Comparison of ENCODE assay signal across 9 mouse cellular contexts in genomic region chr9:64385511-64386465, GRCm38 (mm10). TPM values are rescaled to one million over a fixed set of nuclear protein-coding genes. Genes with fewer than 3 reads are reported as not detected.
DNase-seq lines count a peak whose midpoint lies in the region; ATAC-seq and TF ChIP-seq lines count a peak whose summit lies in the region.
"Had no signal": no experiment of that assay in that cellular context is flagged by ENCODE, and none has a peak within 500 bp of the region (broad histone marks: within the 10 kb centered on the region; RNA-seq: fewer than 3 reads in every experiment).

Gene Megf11 (plus strand): TSS chr9:64385626.

- WGBS in forebrain, embryonic 11.5 days: under 1% methylated on average over 88 of the region's 93 CpGs
- WGBS in intestine, embryonic 16.5 days: under 1% methylated on average over 93 of the region's 93 CpGs
- 1% methylated on average over 91 of the region's 93 CpGs for WGBS in liver, embryonic 11.5 days
- WGBS in neural tube, embryonic 15.5 days: under 1% methylated on average over 92 of the region's 93 CpGs
- WGBS in thymus, adult 2 months: 3% methylated on average over 90 of the region's 93 CpGs

- no peak within 1 kb of the TSS for H3K27ac ChIP-seq in forebrain, embryonic 11.5 days (ENCODE audit: low read depth, low read length)
- no peak within 1 kb of the TSS for H3K27ac ChIP-seq in intestine, embryonic 16.5 days (ENCODE audit: low read length)
- no peak within 1 kb of the TSS for H3K27ac ChIP-seq in liver, embryonic 11.5 days (ENCODE audit: low read depth, low read length)
- no peak within 1 kb of the TSS for H3K27ac ChIP-seq in neural tube, embryonic 15.5 days (replicated peaks)
- H3K27ac ChIP-seq in thymus, adult 2 months (ENCODE audit: control insufficient read depth, insufficient read depth, low read length): no peak within 1 kb of the TSS

- no peak for TF ChIP-seq CTCF in thymus, adult 2 months (IDR thresholded peaks at IDR 0.05; ENCODE audit: borderline replicate concordance, control insufficient read depth, extremely low read depth, insufficient read depth, low read length, poor library complexity)

- DNase-seq in heart, adult 18-20 months: peak; percentile 2 to 16
- no peak for DNase-seq in heart, adult 11 months
- peak; percentile 37 for DNase-seq in brain, embryonic 18.5 days (ENCODE audit: low read depth, low spot score)
- peak; percentile 87 for DNase-seq in forebrain, embryonic 11.5 days (ENCODE audit: low spot score)
- peak; percentile 59 for DNase-seq in liver, embryonic 11.5 days (ENCODE audit: low spot score)
- DNase-seq in thymus, adult 2 months: no peak

- TF ChIP-seq POLR2A in thymus, adult 2 months (IDR thresholded peaks at IDR 0.05; ENCODE audit: control insufficient read depth, extremely low read depth, insufficient read depth, low read length, poor library complexity): no peak

- no peaks in the 10 kb centered on the region for H3K9me3 ChIP-seq in forebrain, embryonic 11.5 days (ENCODE audit: control insufficient read depth, low read length)
- H3K9me3 ChIP-seq in intestine, embryonic 16.5 days (ENCODE audit: control insufficient read depth, low read length): no peaks in the 10 kb centered on the region
- no peaks in the 10 kb centered on the region for H3K9me3 ChIP-seq in liver, embryonic 11.5 days (ENCODE audit: control insufficient read depth, low read length)
- no peaks in the 10 kb centered on the region for H3K9me3 ChIP-seq in neural tube, embryonic 15.5 days (replicated peaks)

- ATAC-seq in forebrain, embryonic 11.5 days (replicated peaks; ENCODE audit: low FRiP score): peak; percentile 72
- peak; percentile 72 for ATAC-seq in intestine, embryonic 16.5 days
- no peak; the same call in 1 of the 2 replicates for ATAC-seq in liver, embryonic 11.5 days (replicated peaks; ENCODE audit: low FRiP score)
- peak; percentile 72 for ATAC-seq in neural tube, embryonic 15.5 days (ENCODE audit: low FRiP score)

- H3K36me3 ChIP-seq in forebrain, embryonic 11.5 days (ENCODE audit: control insufficient read depth, insufficient read depth, low read length): no peaks in the 10 kb centered on the region
- no peaks in the 10 kb centered on the region for H3K36me3 ChIP-seq in intestine, embryonic 16.5 days (ENCODE audit: control insufficient read depth, insufficient read depth, low read length)
- no peaks in the 10 kb centered on the region for H3K36me3 ChIP-seq in liver, embryonic 11.5 days (ENCODE audit: control insufficient read depth, insufficient read depth, low read length)
- no peaks in the 10 kb centered on the region for H3K36me3 ChIP-seq in neural tube, embryonic 15.5 days
- H3K36me3 ChIP-seq in thymus, adult 2 months (ENCODE audit: control insufficient read depth, insufficient read depth, low read length): no peaks in the 10 kb centered on the region

- H3K4me1 ChIP-seq in forebrain, embryonic 11.5 days (replicated peaks; ENCODE audit: control insufficient read depth, insufficient read depth, low read length): peaks cover 7% of the 10 kb centered on the region
- peaks cover 11% of the 10 kb centered on the region; the same call in 1 of the 2 replicates for H3K4me1 ChIP-seq in intestine, embryonic 16.5 days (ENCODE audit: control insufficient read depth, insufficient read depth, low read length)
- 0 out of 2 replicates have a peak, but pooled peaks cover 5% of the 10 kb centered on the region for H3K4me1 ChIP-seq in liver, embryonic 11.5 days (replicated peaks; ENCODE audit: control insufficient read depth, insufficient read depth, low read length)
- H3K4me1 ChIP-seq in neural tube, embryonic 15.5 days: peaks cover 40% of the 10 kb centered on the region
- no peaks in the 10 kb centered on the region for H3K4me1 ChIP-seq in thymus, adult 2 months (replicated peaks; ENCODE audit: control insufficient read depth, insufficient read depth, low read length)

- H3K4me3 ChIP-seq in forebrain, embryonic 11.5 days (ENCODE audit: low read depth, low read length): peak within 1 kb of the TSS; percentile 53
- peak within 1 kb of the TSS; percentile 63 for H3K4me3 ChIP-seq in intestine, embryonic 16.5 days (ENCODE audit: low read length)
- H3K4me3 ChIP-seq in liver, embryonic 11.5 days (ENCODE audit: low read depth, low read length): peak within 1 kb of the TSS; percentile 55
- peak within 1 kb of the TSS; percentile 63 for H3K4me3 ChIP-seq in neural tube, embryonic 15.5 days (replicated peaks)
- no peak within 1 kb of the TSS for H3K4me3 ChIP-seq in thymus, adult 2 months (ENCODE audit: control insufficient read depth, insufficient read depth, low read length)

- H3K27me3 ChIP-seq in forebrain, embryonic 11.5 days (ENCODE audit: control insufficient read depth, insufficient read depth, low read length): peaks cover 50% of the 10 kb centered on the region
- peaks cover 42% of the 10 kb centered on the region for H3K27me3 ChIP-seq in intestine, embryonic 16.5 days (replicated peaks; ENCODE audit: control insufficient read depth, insufficient read depth, low read length)
- H3K27me3 ChIP-seq in liver, embryonic 11.5 days (replicated peaks; ENCODE audit: control insufficient read depth, insufficient read depth, low read length): peaks cover 75% of the 10 kb centered on the region
- H3K27me3 ChIP-seq in neural tube, embryonic 15.5 days (replicated peaks): peaks cover 54% of the 10 kb centered on the region
- H3K27me3 ChIP-seq in thymus, adult 2 months (ENCODE audit: control insufficient read depth, insufficient read depth, low read length): peaks cover 10% of the 10 kb centered on the region; the same call in 1 of the 2 replicates

- H3K4me2 ChIP-seq in forebrain, embryonic 11.5 days (ENCODE audit: low read depth, low read length, severe bottlenecking): peak within 1 kb of the TSS; percentile 99
- peak within 1 kb of the TSS; percentile 100 for H3K4me2 ChIP-seq in intestine, embryonic 16.5 days (ENCODE audit: low read depth, low read length)
- peak within 1 kb of the TSS; percentile 88 for H3K4me2 ChIP-seq in liver, embryonic 11.5 days
- peak within 1 kb of the TSS; percentile 100 for H3K4me2 ChIP-seq in neural tube, embryonic 15.5 days

- peak within 1 kb of the TSS; percentile 57 for H3K9ac ChIP-seq in forebrain, embryonic 11.5 days (ENCODE audit: low read length)
- H3K9ac ChIP-seq in intestine, embryonic 16.5 days (ENCODE audit: low read depth, low read length): peak within 1 kb of the TSS; percentile 64
- H3K9ac ChIP-seq in liver, embryonic 11.5 days (ENCODE audit: low read depth, low read length): 0 out of 2 replicates have a peak within 1 kb of the TSS, but pooled peaks have one; percentile 6
- H3K9ac ChIP-seq in neural tube, embryonic 15.5 days (replicated peaks): peak within 1 kb of the TSS; percentile 70

RNA-seq across cellular contexts. Expression of gene Megf11, which starts in this region (rescaled TPM):
- 1 to 10 TPM; 1.2 to 1.6 TPM for total RNA-seq in heart, adult 18-20 months (2021)
- polyA plus RNA-seq in forebrain, embryonic 11.5 days (2014; fragmentation: Nextera tagmentation; extraction: Ambion mirVana): 3.3 and 3.6 TPM in 2 replicates
- 0.71 and 0.76 TPM in 2 replicates for polyA plus RNA-seq in intestine, embryonic 16.5 days (2015; fragmentation: Nextera tagmentation; extraction: Ambion mirVana)
- polyA plus RNA-seq in liver, embryonic 11.5 days (2014; fragmentation: Nextera tagmentation; extraction: Ambion mirVana): 0.53 and 0.66 TPM in 2 replicates
- 16.5 and 17.8 TPM in 2 replicates for polyA plus RNA-seq in neural tube, embryonic 15.5 days (2015; fragmentation: Nextera tagmentation; extraction: Ambion mirVana)
- 0.40 and 0.70 TPM in 2 replicates for polyA plus RNA-seq in thymus, adult 2 months (2012; rRNA removed)
- total RNA-seq: hematopoietic stem cell, adult 5-6 weeks had no signal

Comparison
In these comparisons a context has a peak if more than half of its experiments do, and no peak if none do; other contexts are left out.
1. DNase-seq: peak in heart, adult 18-20 months (2 of 2), brain, embryonic 18.5 days (single experiment) and forebrain, embryonic 11.5 days (single experiment); none in heart, adult 11 months (single experiment) and thymus, adult 2 months (single experiment).
2. Peak in ATAC-seq, H3K4me3 ChIP-seq, H3K9ac ChIP-seq and H3K4me2 ChIP-seq in intestine, embryonic 16.5 days; RNA of the gene not detected or under 1 TPM.
3. Peak in DNase-seq, H3K4me3 ChIP-seq, H3K9ac ChIP-seq and H3K4me2 ChIP-seq in liver, embryonic 11.5 days; RNA of the gene not detected or under 1 TPM.
4. H3K9ac ChIP-seq: peak in every context shown above with its lines; median percentile 70 in neural tube, embryonic 15.5 days; 64 in intestine, embryonic 16.5 days; 57 in forebrain, embryonic 11.5 days; 6 in liver, embryonic 11.5 days.
5. Peak in every context shown above with its lines, with median percentiles within 50 percentile points of each other: H3K4me2 ChIP-seq.